Mouse (Mus musculus): ENCODE measurements around the gene Sbno2. TPM values are rescaled to one million over a fixed set of nuclear protein-coding genes. Genes with fewer than 3 reads are reported as not detected.

Gene Sbno2
- polyA plus RNA-seq, 1 experiment = 27.7 TPM

DNA sequence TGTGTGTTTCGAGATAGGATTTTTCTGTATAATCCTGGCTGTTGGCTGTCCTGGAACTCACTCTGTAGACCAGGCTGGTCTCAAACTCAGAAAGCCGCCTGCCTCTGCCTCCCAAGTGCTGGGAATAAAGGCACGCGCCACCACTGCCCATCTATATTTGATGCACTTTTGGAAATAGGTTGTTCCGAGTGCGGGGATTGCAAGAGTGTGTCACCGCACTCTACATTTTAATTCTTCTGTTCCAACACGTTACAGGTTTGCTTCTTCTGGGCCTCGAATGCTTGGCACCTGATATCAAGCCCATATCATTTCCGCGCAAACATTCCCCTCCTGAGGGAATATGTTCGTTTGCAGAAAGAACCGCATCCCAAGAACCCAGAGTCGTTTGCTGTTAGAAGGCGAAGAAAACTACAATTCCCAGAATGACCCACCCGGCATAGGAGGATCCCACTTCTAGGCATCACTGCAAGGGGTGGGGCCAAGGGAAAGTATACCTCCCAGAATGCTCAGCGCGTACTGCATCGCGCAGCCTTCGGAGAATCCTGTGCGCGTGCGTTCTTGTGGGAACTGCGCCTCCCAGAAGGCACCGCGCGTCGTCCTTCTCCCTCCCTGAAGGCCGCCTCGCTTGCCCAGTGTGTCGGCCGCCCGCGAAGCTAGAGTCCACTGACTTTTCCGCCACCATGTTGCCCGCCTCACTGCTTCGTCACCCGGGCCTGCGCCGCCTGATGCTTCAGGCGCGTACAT lies 36.6 kb upstream of the Sbno2 start:
- Histone ChIP-seq H3K4me1 (ENCODE audit: control insufficient read depth, insufficient read depth, low read length) (peaks cover 16% of the 10 kb centered on the region), H3K27ac (ENCODE audit: insufficient read depth, low read depth, low read length) (peak overlapping the region; percentile 96), H3K27me3 (replicated peaks; ENCODE audit: control insufficient read depth, insufficient read depth, low read length) (no peaks in the 10 kb centered on the region), H3K36me3 (ENCODE audit: control insufficient read depth, insufficient read depth, low read length) (no peaks in the 10 kb centered on the region), H3K4me3 (ENCODE audit: insufficient read depth, low read depth, low read length) (peak overlapping the region; percentile 77)
- no peak for TF ChIP-seq CTCF (conservative IDR thresholded peaks at IDR 0.05; ENCODE audit: insufficient read depth, insufficient read length, low read depth, low read length)
- peak; percentile 87 for TF ChIP-seq POLR2A (IDR thresholded peaks at IDR 0.05; ENCODE audit: low read depth, low read length)
- under 1% methylated on average over 43 of the region's 43 CpGs for WGBS
- peak; percentile 99 for DNase-seq

DNA sequence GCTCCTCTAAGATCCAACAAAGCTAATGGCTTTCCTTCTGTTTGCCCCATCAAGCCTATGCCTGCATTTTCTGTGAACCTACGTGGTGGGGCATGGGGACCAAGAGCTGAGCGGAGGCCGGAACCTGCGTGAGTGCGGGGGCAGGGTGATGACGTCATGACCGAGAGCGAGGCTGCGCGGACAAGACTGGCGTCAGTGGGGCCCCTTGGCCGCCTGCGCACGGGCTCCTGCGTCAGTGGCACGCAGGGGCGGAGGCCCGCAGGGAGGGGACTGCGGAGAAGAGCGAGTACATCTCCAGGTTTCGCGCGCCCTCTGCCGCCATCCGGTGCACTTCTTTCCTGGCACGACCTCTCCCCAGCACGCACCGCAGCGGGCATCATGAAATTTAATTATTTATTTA lies 35.9 kb upstream of the Sbno2 start:
- under 1% methylated on average over 29 of the region's 29 CpGs for WGBS
- peak overlapping the region; percentile 44 for H3K4me3 ChIP-seq (ENCODE audit: insufficient read depth, low read depth, low read length)
- no peaks in the 10 kb centered on the region for H3K27me3 ChIP-seq (replicated peaks; ENCODE audit: control insufficient read depth, insufficient read depth, low read length)
- H3K27ac ChIP-seq (ENCODE audit: insufficient read depth, low read depth, low read length) = peak overlapping the region; percentile 78
- TF ChIP-seq CTCF (conservative IDR thresholded peaks at IDR 0.05; ENCODE audit: insufficient read depth, insufficient read length, low read depth, low read length) (peak; percentile 82), POLR2A (IDR thresholded peaks at IDR 0.05; ENCODE audit: low read depth, low read length) (peak; percentile 23)
- DNase-seq = peak; percentile 98
- peaks cover 10% of the 10 kb centered on the region for H3K4me1 ChIP-seq (ENCODE audit: control insufficient read depth, insufficient read depth, low read length)
- H3K36me3 ChIP-seq (ENCODE audit: control insufficient read depth, insufficient read depth, low read length) = no peaks in the 10 kb centered on the region

DNA sequence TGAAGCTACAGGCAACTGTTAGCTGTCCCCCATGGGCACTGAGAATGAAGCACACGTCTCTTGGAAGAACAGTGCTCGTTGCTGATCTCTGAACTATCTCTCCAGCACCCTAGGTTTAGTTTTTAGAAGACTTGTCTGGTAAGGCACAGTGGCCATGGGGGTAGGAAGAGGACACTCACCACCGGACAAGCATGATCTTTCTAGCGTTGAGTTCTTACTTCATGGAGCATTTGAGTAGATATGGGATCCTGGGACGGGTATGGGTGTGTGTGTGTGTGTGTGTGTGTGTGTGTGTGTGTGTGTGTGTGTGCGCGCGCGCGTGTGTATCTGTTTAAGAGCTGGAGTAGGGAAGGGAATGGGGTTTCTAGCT lies 35.3 kb upstream of the Sbno2 start, which contains the start of gene Cbarp:
Gene Cbarp, minus strand, starts transcription at position 170 of the 370 bp plus-strand sequence.
- 81% methylated on average over 10 of the region's 10 CpGs for WGBS
- H3K4me3 ChIP-seq (ENCODE audit: insufficient read depth, low read depth, low read length) = peak within 1 kb of the TSS; percentile 44
- no peak for TF ChIP-seq CTCF (conservative IDR thresholded peaks at IDR 0.05; ENCODE audit: insufficient read depth, insufficient read length, low read depth, low read length)
- peaks cover 6% of the 10 kb centered on the region; the same call in 1 of the 2 replicates for H3K4me1 ChIP-seq (ENCODE audit: control insufficient read depth, insufficient read depth, low read length)
- DNase-seq = no peak
- H3K36me3 ChIP-seq (ENCODE audit: control insufficient read depth, insufficient read depth, low read length) = no peaks in the 10 kb centered on the region
- H3K27ac ChIP-seq (ENCODE audit: insufficient read depth, low read depth, low read length) = peak within 1 kb of the TSS; percentile 78
- H3K27me3 ChIP-seq (replicated peaks; ENCODE audit: control insufficient read depth, insufficient read depth, low read length) = no peaks in the 10 kb centered on the region

DNA sequence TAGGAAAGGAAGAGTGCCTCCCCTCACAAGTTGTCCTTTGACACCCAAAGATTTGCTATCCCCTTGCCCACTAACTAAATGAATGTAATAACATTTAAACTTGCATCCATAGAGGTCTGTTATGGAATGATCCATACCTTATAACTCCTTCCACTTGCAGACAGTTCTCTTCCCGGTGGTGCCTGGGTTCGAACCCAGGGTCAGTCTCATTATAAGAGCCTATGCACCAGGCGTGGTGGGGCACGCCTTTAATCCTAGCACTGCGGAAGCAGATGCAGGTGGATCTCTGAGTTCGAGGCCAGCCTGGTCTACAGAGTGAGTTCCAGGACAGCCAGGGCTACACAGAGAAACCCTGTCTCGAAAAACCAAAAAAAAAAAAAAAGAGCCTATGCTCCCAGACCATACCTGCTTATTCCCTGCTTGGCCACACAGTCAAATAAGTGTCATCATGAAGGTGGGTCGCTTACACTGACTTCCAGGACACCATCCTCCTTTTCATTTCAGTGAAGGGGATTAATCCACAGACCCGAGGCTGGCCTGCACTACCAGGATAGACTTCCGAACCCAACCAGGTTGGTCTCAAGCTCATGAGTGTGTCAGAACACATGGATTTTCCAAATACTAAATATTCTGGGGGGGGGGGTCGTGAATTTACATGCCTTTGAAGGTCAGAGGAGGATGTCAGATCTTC lies 34.7 kb upstream of the Sbno2 start:
- Histone ChIP-seq H3K4me1 (ENCODE audit: control insufficient read depth, insufficient read depth, low read length) (peaks cover 4% of the 10 kb centered on the region; the same call in 1 of the 2 replicates), H3K27ac (ENCODE audit: insufficient read depth, low read depth, low read length) (no peak overlapping the region), H3K36me3 (ENCODE audit: control insufficient read depth, insufficient read depth, low read length) (no peaks in the 10 kb centered on the region), H3K4me3 (ENCODE audit: insufficient read depth, low read depth, low read length) (no peak overlapping the region), H3K27me3 (replicated peaks; ENCODE audit: control insufficient read depth, insufficient read depth, low read length) (no peaks in the 10 kb centered on the region)
- WGBS = 81% methylated on average over 11 of the region's 11 CpGs
- no peak for DNase-seq
- TF ChIP-seq POLR2A (IDR thresholded peaks at IDR 0.05; ENCODE audit: low read depth, low read length) (no peak), CTCF (conservative IDR thresholded peaks at IDR 0.05; ENCODE audit: insufficient read depth, insufficient read length, low read depth, low read length) (no peak)

DNA sequence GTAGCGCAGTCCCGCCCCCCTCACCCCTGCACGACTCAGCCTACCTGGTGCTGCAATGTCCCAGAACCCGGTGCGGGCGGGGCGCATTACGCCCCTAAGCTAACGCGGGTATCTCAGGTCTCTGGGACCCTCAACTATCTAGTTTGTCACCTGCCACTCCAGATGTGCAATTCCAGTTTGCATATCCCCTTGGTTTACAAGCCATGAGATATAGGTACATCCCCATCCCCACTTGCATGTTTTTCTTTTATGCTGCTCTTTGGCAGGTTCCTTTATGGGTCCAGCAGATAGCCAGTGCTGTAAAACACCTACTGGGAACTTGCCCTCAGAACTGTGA lies 34.0 kb upstream of the Sbno2 start:
- Histone ChIP-seq H3K4me1 (ENCODE audit: control insufficient read depth, insufficient read depth, low read length) (peaks cover 4% of the 10 kb centered on the region; the same call in 1 of the 2 replicates), H3K27me3 (replicated peaks; ENCODE audit: control insufficient read depth, insufficient read depth, low read length) (no peaks in the 10 kb centered on the region), H3K4me3 (ENCODE audit: insufficient read depth, low read depth, low read length) (peak overlapping the region; percentile 58), H3K27ac (ENCODE audit: insufficient read depth, low read depth, low read length) (no peak overlapping the region), H3K36me3 (ENCODE audit: control insufficient read depth, insufficient read depth, low read length) (no peaks in the 10 kb centered on the region)
- DNase-seq = no peak
- TF ChIP-seq POLR2A (IDR thresholded peaks at IDR 0.05; ENCODE audit: low read depth, low read length) (no peak), CTCF (conservative IDR thresholded peaks at IDR 0.05; ENCODE audit: insufficient read depth, insufficient read length, low read depth, low read length) (no peak)
- 2% methylated on average over 10 of the region's 10 CpGs for WGBS

DNA sequence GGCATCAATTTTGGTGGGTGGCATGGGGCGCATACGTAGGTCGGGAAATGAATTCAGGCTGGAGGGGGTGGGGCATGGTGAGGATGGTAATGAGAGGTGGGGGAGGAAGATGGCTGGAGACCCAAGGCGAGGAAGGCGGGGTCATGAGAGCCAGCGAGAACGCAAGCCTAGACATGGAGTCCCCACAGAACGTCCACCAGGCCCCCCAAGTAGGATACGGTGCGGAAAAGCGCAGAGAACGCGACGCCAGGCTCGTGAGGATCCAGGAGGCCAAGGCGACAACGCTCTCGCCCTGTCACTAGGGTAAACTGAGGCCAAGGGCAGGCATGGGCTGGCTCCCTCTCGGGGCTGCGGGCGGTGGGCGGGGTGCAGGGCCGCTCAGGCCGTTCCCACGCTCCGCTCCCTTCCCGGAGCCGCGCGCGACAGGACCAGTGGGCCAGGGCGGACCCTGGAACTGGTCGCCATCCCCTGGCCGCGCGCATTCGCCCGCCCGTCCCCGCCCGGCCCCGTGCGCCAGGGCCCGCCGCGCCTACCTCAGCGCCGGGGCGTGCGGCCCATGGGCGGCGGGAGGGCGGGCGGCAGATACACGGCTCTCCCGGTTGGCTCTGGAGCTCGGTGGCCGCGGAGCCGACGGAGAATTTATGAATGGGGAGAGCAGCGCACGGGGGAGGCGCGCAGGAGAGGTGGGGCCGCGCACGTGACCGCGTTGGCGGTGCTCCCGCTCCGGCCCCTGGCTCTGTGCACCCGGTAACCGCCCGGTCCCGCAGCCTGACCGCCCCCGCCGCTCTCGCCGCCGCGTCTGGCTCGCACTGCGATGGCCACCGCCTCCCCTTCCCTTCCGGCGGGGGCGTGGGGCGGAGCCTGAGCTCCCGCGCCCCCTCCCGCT lies 33.4 kb upstream of the Sbno2 start, which contains the start of gene Atp5d:
Gene Atp5d, plus strand, starts transcription at position 80 of the 886 bp plus-strand sequence.
- WGBS = 1% methylated on average over 90 of the region's 94 CpGs
- Histone ChIP-seq H3K4me1 (ENCODE audit: control insufficient read depth, insufficient read depth, low read length) (peaks cover 3% of the 10 kb centered on the region; the same call in 1 of the 2 replicates), H3K27me3 (replicated peaks; ENCODE audit: control insufficient read depth, insufficient read depth, low read length) (no peaks in the 10 kb centered on the region), H3K27ac (ENCODE audit: insufficient read depth, low read depth, low read length) (no peak within 1 kb of the TSS), H3K36me3 (ENCODE audit: control insufficient read depth, insufficient read depth, low read length) (no peaks in the 10 kb centered on the region), H3K4me3 (ENCODE audit: insufficient read depth, low read depth, low read length) (peak within 1 kb of the TSS; percentile 58)
- TF ChIP-seq POLR2A (IDR thresholded peaks at IDR 0.05; ENCODE audit: low read depth, low read length) = peak; percentile 20
- TF ChIP-seq CTCF (conservative IDR thresholded peaks at IDR 0.05; ENCODE audit: insufficient read depth, insufficient read length, low read depth, low read length) = no peak
- peak; percentile 74 for DNase-seq

Data from kidney, adult 2 months (tissue).